Mouse (Mus musculus): ENCODE measurements around the gene Arhgef9. TPM values are rescaled to one million over a fixed set of nuclear protein-coding genes. Genes with fewer than 3 reads are reported as not detected.

The Arhgef9 gene
- polyA plus RNA-seq, 1 experiment = not detected

DNA sequence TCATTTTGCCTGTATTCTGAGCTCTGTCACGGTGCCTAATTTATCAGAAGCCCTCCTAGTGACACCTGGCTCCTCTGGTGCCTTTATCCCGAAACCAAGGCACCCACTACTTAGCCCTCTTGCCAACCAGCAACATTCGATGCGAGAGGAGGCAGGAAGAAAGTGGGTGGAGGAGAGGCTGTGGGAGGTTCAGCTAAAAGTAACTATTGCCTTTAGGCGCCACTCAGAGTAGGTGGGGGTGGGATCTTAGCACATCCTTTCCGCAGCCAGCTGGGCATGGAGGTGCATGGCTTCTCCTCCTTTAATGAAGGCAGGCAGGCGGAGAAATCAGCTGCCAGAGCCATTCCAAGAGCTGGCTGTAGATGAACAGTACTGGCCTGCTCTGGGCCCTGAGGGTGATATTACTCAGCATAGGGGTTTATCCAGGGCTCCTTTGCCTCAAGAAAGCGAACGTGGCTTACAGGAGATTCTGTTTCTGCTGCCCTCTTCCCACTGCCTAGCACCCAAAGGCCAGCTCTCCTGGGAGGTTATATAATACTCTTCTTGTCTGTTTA is 39.7 kb downstream of the Arhgef9 start:
- Histone ChIP-seq H3K4me1 (ENCODE audit: control insufficient read depth, insufficient read depth, low read length) (peaks cover 9% of the 10 kb centered on the region; the same call in 1 of the 2 replicates), H3K4me3 (ENCODE audit: insufficient read depth, low read depth, low read length) (no peak overlapping the region), H3K27ac (ENCODE audit: insufficient read depth, low read depth, low read length) (peak overlapping the region; percentile 90)
- TF ChIP-seq CTCF (IDR thresholded peaks at IDR 0.05; ENCODE audit: insufficient read depth, low read depth, low read length) = no peak
- TF ChIP-seq POLR2A (IDR thresholded peaks at IDR 0.05; ENCODE audit: insufficient read depth, low read depth, low read length) = no peak
- 27% methylated on average over 9 of the region's 9 CpGs for WGBS

DNA sequence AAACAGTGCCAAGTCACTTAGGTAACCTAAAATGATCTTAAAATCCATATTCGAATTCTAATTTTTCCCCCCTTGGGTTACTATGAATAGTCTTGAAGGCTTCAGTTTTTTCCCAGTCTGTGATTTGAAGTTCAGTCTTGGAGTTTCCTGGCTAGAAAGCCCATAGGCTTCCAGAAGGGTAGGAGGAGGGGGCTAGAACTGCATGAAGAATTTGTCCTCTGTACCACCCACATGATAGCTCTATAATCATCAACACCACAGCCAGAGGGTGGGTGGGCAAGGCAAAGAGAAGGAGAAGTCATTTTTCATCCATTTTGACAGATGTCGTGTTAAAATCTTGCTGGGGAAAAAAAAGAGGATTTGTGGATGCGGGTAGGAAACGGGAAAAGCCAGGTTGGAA is 58.0 kb downstream of the Arhgef9 start:
- Histone ChIP-seq H3K4me1 (ENCODE audit: control insufficient read depth, insufficient read depth, low read length) (no peaks in the 10 kb centered on the region), H3K27ac (ENCODE audit: insufficient read depth, low read depth, low read length) (no peak overlapping the region), H3K4me3 (ENCODE audit: insufficient read depth, low read depth, low read length) (no peak overlapping the region)
- TF ChIP-seq POLR2A (IDR thresholded peaks at IDR 0.05; ENCODE audit: insufficient read depth, low read depth, low read length) = no peak
- TF ChIP-seq CTCF (IDR thresholded peaks at IDR 0.05; ENCODE audit: insufficient read depth, low read depth, low read length) = no peak
- WGBS = 88% methylated on average over 4 of the region's 4 CpGs

DNA sequence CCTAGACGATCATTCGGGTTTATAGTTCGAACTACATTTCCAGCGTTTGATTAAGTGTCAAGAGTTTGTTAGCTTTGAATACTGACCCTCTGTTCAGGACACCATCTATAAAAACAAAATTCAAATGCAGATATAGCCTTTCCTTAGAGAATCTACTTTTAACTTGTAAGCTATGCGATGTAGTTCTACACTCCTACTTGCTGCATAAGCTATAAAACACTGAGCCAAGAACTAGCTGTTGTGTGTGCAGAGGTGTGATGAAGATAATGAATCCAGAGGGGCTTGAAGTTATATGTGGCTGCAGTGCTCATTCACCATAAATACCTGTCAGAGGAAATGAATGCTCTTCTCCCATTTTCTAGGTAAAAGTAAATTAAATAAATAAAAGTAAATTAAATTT is 63.2 kb downstream of the Arhgef9 start:
- no peaks in the 10 kb centered on the region for H3K4me1 ChIP-seq (ENCODE audit: control insufficient read depth, insufficient read depth, low read length)
- H3K4me3 ChIP-seq (ENCODE audit: insufficient read depth, low read depth, low read length) = no peak overlapping the region
- 88% methylated on average over 5 of the region's 5 CpGs for WGBS
- TF ChIP-seq POLR2A (IDR thresholded peaks at IDR 0.05; ENCODE audit: insufficient read depth, low read depth, low read length) (no peak), CTCF (IDR thresholded peaks at IDR 0.05; ENCODE audit: insufficient read depth, low read depth, low read length) (no peak)
- no peak overlapping the region for H3K27ac ChIP-seq (ENCODE audit: insufficient read depth, low read depth, low read length)

DNA sequence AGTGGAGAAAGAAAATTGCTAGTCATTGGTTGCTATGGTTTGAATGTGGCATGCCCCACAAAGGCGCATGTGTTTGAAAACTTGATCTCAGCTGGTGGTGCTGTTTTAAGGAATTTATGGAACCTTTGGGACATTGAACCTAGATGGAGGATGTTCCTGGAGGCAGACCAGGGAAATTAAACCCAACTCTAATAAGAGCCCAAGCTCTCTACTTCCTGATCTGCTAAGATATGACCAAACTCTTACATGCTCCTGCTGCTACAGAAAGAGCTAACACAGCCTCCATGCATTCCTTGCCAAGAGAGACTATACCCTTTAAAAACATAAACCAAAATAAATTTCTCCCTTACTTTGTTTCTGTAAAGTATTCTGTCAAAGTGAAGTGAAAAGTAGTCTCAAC is 63.7 kb downstream of the Arhgef9 start:
- no peak overlapping the region for H3K4me3 ChIP-seq (ENCODE audit: insufficient read depth, low read depth, low read length)
- no peak overlapping the region for H3K27ac ChIP-seq (ENCODE audit: insufficient read depth, low read depth, low read length)
- TF ChIP-seq CTCF (IDR thresholded peaks at IDR 0.05; ENCODE audit: insufficient read depth, low read depth, low read length) = no peak
- TF ChIP-seq POLR2A (IDR thresholded peaks at IDR 0.05; ENCODE audit: insufficient read depth, low read depth, low read length) = no peak
- 84% methylated on average over 1 of the region's 1 CpGs for WGBS
- no peaks in the 10 kb centered on the region for H3K4me1 ChIP-seq (ENCODE audit: control insufficient read depth, insufficient read depth, low read length)

DNA sequence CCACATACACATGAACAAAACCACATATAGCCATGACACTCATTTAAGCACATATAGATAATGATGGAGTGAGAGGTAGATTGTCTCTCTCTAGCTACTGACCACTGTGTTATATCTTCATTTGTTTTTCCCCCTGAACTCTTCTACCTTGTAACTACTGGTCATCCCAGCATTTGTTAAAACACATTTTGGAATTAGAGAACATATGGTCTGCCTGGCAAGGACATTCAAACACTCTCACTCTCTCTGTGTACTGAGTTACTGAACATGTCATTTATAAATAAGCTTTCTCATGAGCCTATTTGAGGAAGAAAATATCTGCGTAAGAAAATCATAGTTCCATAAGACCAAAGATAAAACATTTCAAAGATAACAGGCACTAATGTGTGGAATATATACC is 64.9 kb downstream of the Arhgef9 start:
- TF ChIP-seq POLR2A (IDR thresholded peaks at IDR 0.05; ENCODE audit: insufficient read depth, low read depth, low read length) (no peak), CTCF (IDR thresholded peaks at IDR 0.05; ENCODE audit: insufficient read depth, low read depth, low read length) (no peak)
- Histone ChIP-seq H3K4me3 (ENCODE audit: insufficient read depth, low read depth, low read length) (no peak overlapping the region), H3K27ac (ENCODE audit: insufficient read depth, low read depth, low read length) (no peak overlapping the region), H3K4me1 (ENCODE audit: control insufficient read depth, insufficient read depth, low read length) (no peaks in the 10 kb centered on the region)
- WGBS = 90% methylated on average over 1 of the region's 1 CpGs

DNA sequence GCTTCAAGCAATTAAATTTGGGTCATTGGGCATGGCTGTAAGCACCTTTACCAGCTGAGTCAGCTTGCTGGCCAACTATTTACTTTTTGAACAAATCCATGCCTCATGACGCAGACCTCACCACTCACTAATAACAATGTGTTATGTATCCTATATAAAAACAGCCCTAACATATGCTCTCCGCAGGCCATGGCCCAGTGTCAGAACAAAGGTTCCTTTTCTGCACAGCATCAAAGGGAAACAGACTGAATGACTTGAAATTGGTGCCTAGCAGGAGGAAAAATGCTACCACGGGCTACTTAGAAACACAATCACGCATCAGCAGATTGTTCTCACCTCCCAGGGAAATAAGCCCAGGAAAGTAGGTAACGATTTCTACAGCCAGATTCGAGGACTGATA is 73.2 kb downstream of the Arhgef9 start:
- TF ChIP-seq POLR2A (IDR thresholded peaks at IDR 0.05; ENCODE audit: insufficient read depth, low read depth, low read length) = no peak
- 44% methylated on average over 6 of the region's 6 CpGs for WGBS
- H3K4me1 ChIP-seq (ENCODE audit: control insufficient read depth, insufficient read depth, low read length) = no peaks in the 10 kb centered on the region
- H3K4me3 ChIP-seq (ENCODE audit: insufficient read depth, low read depth, low read length) = no peak overlapping the region
- H3K27ac ChIP-seq (ENCODE audit: insufficient read depth, low read depth, low read length) = no peak overlapping the region

DNA sequence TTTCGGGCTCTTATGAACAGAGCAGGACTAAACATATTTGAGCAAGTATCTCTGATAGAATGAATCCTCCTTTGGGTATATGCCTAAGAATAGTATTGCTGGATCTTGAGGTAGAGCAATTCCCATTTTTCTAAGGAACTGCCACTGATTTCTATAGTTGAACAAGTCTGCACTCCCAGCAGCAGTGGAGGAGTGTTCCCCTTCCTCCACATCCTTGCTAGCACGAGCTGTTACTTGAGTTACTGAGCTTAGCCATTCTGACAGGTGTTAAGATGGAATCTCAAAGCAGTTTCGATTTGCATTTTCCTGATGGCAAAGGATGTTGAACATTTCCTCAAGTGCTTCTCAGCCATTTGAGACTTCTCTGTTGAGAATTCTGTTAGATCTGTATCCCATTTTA is 92.3 kb downstream of the Arhgef9 start:
- TF ChIP-seq CTCF (IDR thresholded peaks at IDR 0.05; ENCODE audit: insufficient read depth, low read depth, low read length) (no peak), POLR2A (IDR thresholded peaks at IDR 0.05; ENCODE audit: insufficient read depth, low read depth, low read length) (no peak)
- Histone ChIP-seq H3K4me3 (ENCODE audit: insufficient read depth, low read depth, low read length) (no peak overlapping the region), H3K27ac (ENCODE audit: insufficient read depth, low read depth, low read length) (no peak overlapping the region), H3K4me1 (ENCODE audit: control insufficient read depth, insufficient read depth, low read length) (no peaks in the 10 kb centered on the region)
- WGBS = 71% methylated on average over 3 of the region's 3 CpGs

DNA sequence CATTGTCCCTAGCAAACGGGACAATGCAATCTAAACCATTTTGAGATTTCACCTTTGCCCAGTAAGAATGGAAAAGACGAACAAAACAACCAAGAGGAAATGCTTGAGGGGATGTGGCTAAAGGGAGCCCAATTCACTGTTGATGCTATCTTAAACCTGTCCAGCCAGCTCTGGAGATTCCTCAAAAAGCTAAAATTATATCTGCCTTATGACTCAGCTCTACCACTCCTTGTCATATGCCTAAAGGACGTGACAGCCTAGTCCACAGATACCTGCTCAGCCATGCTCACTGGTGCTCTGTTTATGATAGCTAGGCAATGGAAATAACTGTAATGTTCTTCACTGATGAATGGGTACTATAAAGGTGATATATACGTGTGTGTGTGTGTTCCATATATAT is 109.0 kb downstream of the Arhgef9 start:
- Histone ChIP-seq H3K4me3 (ENCODE audit: insufficient read depth, low read depth, low read length) (no peak overlapping the region), H3K27ac (ENCODE audit: insufficient read depth, low read depth, low read length) (no peak overlapping the region), H3K4me1 (ENCODE audit: control insufficient read depth, insufficient read depth, low read length) (no peaks in the 10 kb centered on the region)
- TF ChIP-seq CTCF (IDR thresholded peaks at IDR 0.05; ENCODE audit: insufficient read depth, low read depth, low read length) (no peak), POLR2A (IDR thresholded peaks at IDR 0.05; ENCODE audit: insufficient read depth, low read depth, low read length) (no peak)
- WGBS = 75% methylated on average over 4 of the region's 4 CpGs

DNA sequence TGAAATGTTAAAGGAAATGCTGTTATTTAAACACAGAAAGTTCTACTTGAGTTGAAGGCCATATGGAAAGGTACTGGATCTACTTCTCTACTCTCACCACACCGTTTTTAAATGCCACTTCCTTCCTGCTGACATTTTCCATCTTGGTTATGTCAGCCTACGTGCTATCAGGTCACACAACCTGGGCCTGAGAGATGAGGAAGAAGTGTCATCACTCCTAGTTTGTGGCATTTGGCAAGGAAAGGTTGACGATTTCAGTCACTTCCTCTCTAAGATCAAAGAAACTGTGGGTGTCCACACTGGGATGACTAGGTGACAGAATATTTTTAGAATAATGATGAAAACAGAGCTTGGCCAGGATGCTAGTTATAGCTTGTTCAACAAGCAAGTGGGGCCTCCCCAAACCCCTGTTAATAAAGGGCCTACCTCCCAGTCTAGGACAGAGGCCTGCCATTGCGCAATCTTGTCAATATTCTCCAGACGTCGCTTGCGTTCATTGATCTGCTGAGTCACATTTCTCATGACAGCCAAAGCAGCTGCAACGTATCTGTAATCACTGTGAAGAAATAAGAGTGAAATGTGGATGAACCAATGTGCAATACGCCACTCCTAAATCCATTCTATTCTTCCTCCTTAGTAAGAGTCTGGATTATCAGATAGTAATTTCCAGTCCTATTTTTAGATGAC is 119.5 kb downstream of the Arhgef9 start:
- TF ChIP-seq CTCF (IDR thresholded peaks at IDR 0.05; ENCODE audit: insufficient read depth, low read depth, low read length) (no peak), POLR2A (IDR thresholded peaks at IDR 0.05; ENCODE audit: insufficient read depth, low read depth, low read length) (no peak)
- WGBS = 89% methylated on average over 9 of the region's 9 CpGs
- Histone ChIP-seq H3K4me1 (ENCODE audit: control insufficient read depth, insufficient read depth, low read length) (no peaks in the 10 kb centered on the region), H3K27ac (ENCODE audit: insufficient read depth, low read depth, low read length) (no peak overlapping the region), H3K4me3 (ENCODE audit: insufficient read depth, low read depth, low read length) (no peak overlapping the region)
